Mouse (Mus musculus) liver, embryonic 14.5 days (tissue): ENCODE data around the gene Mtrex.

Source experiments
- CTCF ChIP-seq: IDR thresholded peaks from 2 replicates; pipeline ENCODE4 v1.5.1; 2016; ENCODE audit warnings: antibody characterized with exemption, low read depth, control low read depth
- EP300 ChIP-seq: IDR thresholded peaks from 2 replicates; pipeline ENCODE4 v1.6.1; 2016; ENCODE audit warnings: antibody characterized with exemption, low read depth

DNA sequence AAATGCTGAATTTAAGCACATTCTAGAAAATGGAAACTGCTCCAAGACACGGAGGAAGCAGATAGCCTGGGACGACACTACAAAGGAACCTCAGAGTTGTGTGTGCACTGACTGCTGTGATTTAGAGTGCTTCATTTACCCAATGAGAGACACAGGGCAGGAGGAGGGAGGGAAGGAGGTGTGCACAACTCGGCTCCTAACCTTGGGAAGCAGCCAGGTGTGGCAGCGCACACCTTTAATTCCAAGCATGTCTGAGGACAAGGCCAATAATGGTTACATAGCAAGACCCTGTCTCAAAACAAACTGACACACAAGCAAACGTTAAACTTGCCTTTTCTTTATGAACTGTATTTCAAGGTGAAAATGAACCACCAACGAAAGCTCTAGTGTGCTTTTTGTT lies 1.9 kb downstream of the Mtrex start:
- TF ChIP-seq CTCF (no peak), EP300 (no peak)
